Mouse (Mus musculus) megakaryocyte, adult 5-6 weeks (primary cell): ENCODE measurements at regions not wholly inside any gene's neighbourhood (a gene's known extent, or its start where the extent isn't known, plus 50 kb on each side); places are given as distances from the start of the nearest gene placed in this dataset.

ENCODE experiments used
- ATAC-seq: 2 replicates; pipeline ENCODE4 v1.8.0; 2016; ENCODE audit warnings: mild to moderate bottlenecking, inconsistent platforms; ENCODE audit not compliant: poor library complexity, severe bottlenecking

DNA sequence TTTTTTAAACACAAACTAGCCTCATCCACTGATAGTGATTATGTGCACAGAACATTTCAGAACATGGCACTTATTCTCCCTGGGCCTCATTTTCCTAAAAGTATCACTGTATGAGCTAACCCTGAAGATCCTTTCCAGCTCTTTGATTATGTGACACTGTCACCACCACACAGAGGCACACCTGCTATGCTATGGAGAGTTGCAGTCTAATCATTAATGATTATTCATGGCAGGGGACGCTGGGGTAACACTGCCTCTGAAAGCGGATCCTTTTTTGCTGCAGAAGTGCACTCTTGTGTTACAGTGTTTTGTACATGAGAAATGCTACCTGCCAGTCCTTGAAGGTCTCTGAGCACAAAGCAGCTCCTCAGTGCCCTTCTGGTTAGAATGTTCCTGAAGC is 615.3 kb upstream of the Fbxo33 start:
- ATAC-seq: no peak

DNA sequence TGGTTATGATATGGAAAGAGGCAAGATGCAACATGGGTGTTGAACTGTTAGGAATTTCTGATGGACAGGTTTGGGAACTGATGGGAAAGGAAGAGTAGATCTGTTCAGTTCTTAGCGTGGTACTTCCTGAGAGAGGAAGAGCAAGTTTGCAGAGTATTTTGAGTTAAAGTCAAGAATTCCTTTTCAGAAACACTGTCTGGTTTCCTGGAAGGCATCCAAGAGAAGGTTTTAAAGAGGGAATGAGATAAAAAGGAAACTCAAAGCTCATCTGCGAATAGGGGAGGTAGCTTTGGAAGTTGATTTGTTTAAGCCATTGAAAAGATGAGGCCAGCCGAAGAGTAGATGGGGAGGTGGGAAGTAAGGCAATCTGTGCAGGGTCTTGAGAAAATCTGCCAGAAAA is 603.4 kb upstream of the Fbxo33 start:
- no peak for ATAC-seq

DNA sequence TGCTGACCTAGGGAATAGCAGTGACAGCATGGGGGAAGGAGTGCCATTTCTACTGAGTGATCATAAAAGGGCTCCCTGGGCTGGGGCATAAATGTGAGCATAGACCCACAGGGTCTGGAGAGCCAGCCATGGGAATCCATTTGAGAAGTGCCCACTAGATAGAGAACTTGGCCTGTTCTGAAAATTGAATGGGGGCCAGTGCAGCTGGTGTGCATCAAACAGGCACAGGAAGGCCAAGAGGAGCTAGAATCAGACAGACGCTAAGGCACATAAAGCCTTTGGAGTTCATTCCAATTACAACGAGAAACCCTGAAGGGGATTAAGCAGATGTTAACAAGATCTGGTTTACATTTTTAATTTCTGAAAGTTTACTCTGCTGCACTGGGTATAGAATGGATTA is 602.9 kb upstream of the Fbxo33 start:
- ATAC-seq: no peak

DNA sequence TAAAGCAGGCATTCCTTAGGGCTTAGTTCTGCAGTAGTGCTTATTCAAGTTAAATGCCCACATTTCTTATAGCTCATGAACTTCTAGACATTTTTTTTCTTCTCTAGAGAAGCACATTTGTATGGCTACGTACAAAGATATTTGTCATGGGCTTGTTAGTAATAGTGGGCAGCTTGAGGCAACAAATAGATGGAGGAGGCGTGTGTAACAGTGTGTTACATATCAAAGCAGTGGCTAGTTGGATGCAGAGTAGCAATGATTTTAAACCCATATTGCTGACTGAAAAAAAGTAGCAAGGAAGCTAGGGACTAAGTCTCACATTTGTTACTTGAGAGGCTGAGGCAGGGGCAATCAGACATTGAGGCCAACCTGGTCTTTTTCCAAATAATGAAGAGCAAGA is 602.2 kb upstream of the Fbxo33 start:
- ATAC-seq: no peak

- ATAC-seq: no peak
Observed at GRCm38 (mm10) chr12:59815965-59816364, 596.4 kb upstream of the Fbxo33 start.

- no peak for ATAC-seq
Observed at GRCm38 (mm10) chr12:59814356-59814755, 594.8 kb upstream of the Fbxo33 start.

DNA sequence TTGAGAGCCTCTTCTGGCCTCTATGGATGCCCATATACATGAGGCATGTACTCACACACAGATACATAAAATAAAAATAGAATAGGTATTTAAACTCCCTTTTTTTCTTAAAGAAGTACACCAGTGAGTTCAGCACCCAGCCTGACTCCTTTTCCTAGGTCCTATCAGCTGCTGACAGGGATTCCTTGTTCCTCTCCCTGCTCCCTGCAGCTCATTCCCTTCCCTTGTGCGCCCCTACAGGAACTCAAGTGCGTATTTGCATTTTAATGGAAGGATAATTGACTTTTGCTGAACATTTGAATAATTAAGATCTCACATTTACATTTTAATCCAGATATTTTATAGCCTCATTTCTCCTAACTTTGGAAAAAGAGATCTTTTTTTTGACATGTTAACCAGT is 589.7 kb upstream of the Fbxo33 start:
- no peak for ATAC-seq

DNA sequence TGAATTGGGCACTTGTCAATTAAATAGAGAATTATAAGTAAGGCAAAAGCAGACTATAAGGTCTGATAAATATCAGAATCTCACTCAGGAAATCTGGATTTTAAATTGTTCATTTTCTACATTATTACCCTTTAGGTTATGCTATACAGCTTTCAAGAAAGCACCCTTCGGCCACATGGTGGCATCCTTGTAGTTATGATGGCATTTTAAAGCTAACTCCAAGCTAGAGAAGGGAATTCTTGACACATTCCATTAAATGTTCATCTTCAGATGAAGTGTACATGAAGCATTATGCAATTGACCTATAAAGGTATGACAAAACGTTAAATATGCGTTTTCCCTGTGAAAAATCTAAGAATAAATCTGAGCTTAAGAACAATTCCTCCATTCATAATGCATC is 578.5 kb upstream of the Fbxo33 start:
- ATAC-seq: no peak

DNA sequence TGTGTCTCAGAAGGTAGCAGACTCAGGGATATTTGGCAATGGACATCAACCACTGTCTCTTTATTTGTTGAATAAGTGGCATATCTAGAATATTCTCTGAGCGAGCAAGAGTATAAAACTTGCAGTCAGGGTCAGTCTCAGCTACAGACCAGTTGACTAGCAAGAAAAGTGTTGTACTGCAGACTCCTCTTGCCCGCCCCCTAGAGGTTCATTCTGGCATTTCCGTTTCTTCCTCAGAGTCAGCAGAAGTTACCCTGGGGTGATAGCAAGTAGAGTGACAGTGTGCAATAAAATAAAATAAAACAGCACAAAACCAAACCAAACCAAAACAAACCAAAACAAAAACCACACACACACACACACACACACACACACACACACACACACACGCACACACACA is 571.9 kb upstream of the Fbxo33 start:
- ATAC-seq: no peak

GRCm38 (mm10) chr12:59786831-59787230 is 567.3 kb upstream of the Fbxo33 start:
- ATAC-seq: no peak

GRCm38 (mm10) chr12:59770980-59771379 is 551.5 kb upstream of the Fbxo33 start:
- no peak for ATAC-seq

- no peak for ATAC-seq
Observed at GRCm38 (mm10) chr12:59762260-59762659, 542.7 kb upstream of the Fbxo33 start.

DNA sequence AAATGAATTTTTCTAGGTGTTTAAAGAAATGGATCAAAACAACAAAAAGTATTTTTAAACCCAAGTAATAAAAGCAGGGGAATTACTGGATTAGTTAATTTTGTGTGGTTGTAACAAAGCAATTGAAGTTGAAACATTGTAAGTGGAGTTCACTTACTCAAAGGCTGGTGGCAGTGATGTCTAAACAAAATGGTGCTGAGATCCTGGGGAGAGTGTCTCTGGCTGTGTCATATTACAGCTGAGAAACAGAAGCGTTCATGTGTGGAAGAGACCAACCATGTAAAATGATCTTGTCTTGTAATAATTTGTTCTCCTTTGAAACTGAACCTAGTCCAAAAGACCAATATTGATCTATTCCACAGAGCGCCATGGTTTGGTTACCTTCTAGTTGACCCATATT is 525.2 kb upstream of the Fbxo33 start:
- ATAC-seq: no peak

GRCm38 (mm10) chr12:59743211-59743610 is 523.7 kb upstream of the Fbxo33 start:
- no peak for ATAC-seq

DNA sequence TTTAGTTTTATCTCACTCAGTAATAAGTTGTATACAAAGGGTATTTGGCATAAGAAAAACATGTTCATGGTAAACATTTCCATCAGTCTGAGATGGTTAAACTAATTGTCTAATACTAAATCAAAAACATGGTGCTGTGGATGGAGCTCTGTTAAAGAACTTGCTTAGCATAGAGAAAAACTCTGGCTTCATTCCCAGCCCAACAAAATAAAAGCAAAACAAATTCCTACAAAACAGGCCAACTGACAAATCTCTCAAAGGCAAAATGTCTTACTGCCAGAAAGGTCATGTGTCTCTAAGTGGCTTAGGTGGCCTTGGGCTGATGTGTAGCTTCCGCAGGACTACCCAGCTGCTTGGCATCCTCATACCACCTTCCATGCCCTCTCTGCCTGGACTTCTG is 505.4 kb upstream of the Fbxo33 start:
- ATAC-seq: no peak

DNA sequence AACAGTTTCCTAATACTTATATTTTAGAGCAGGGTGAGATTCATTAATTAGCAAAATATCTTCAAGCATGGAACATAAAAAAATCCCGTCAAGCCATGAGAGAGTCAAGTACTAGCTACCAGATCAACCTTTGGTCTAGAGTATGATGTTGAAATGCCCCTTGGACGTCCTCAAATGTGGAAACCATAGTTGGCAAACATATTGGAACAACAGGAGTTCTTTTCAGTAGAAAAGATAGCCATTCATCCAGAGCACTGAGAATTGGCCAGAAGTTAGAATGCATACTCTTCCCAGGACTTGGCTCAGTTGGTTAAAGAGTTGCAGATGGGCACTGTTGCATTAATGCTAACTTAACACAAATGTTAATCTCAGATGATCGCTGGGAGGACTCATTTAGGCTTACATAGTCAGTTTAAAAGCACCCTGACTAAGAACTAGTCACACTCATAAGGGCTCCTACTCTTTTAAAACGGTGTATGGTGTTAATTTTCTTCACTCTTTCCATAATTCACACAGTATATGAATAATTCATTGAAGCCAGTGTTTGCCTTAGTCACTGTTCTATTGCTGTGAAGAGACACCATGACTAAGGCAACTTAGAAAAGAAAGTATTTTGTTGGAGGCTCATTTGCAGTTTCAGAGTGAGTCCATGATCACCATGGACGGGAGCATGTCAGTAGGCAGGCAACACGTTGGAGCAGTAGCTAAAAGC is 503.1 kb upstream of the Fbxo33 start:
- ATAC-seq: no peak

DNA sequence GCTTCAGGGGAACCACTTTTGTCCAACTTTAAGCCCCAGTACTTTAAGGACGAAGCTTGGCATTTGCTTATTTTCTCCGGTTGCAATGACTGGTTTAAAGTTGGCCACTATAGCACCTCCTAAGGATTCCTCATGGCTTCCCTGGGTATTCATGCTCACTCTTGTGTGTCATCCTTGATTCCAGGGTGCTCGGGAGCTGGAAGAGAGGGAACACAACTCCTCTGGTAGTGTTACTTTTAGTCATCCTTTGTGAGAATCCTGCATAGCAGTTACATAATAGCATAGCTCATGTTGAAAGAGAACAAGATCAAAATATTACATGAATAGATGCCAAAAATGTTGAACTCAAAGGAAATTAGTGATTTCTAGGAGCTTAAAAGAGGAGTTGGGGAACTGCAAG is 493.7 kb upstream of the Fbxo33 start:
- ATAC-seq: no peak

DNA sequence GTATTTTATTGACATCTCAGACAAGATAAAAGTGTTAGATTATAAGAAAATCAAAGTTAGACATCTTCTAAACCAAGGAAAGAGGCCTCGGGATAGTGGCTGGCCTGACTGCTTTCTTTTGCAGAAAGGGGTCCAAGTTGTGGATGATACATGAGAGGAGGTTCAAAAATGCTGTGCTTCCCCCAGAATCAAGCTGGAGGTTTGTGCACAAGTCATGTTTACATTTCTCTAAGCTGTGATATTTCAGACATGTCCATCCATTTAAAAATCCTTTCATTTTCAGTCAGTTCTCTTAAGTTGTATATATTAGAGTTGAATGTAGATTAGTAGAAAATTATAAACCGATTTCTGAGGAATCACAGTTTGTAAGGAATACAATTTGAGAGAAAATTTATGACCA is 463.7 kb upstream of the Fbxo33 start:
- no peak for ATAC-seq

GRCm38 (mm10) chr12:59663161-59663560 is 443.6 kb upstream of the Fbxo33 start:
- no peak for ATAC-seq

DNA sequence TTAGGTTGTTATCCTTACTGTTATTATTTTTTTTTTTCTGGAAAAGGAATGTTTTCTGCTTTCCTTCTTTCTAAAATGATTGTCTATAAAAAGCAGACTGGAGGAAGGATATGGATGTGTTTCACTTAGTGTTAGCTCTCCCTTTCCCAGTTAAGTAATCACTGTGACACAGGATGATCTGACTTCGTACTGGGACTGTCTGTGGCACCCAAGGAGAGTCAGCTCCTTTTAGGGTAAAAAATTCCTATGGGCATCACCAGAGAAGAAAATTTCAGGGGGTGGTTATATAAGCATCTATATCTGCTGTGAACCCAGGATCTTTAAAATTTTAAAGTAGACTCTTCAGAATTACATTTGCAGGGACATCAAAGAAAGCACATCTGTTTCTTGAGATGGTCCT is 411.2 kb upstream of the Fbxo33 start:
- no peak for ATAC-seq

DNA sequence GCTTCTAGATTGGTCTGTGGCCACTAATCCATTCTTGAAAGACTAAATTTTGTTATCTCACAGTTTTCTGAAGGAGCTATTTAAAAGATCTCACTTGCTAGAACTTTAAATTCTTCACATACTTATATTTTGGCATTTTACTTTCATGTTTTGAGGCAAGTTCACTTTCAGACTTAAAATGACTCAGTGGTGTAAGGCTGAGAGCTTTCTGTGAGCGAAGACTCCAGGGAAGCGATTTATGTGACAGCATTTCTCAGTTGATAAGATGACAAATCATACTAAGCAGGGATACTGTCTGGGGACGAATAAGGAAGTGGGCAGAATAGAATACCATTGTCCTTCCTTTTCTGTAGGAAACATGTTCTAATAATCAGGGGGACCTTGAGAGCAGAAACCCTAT is 403.6 kb upstream of the Fbxo33 start:
- ATAC-seq: no peak

DNA sequence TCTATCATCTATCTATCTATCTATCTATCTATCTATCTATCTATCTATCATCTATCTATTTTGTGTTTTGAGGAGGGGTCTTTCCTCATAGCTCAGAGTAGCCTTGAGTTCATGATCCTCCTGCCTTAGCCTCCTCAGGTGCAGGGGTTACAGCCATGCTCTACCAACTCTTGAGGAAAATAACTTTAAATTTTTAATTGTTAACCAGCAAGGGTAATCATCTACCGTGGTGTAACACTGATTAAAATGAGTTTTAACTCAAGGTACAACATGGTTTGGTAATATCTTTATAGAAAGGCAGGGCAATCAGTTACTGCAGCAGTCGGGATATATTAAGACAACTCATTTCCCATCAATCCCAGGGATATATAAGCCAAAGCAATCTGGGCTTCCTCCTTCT is 401.6 kb upstream of the Fbxo33 start:
- no peak for ATAC-seq

GRCm38 (mm10) chr12:59620340-59620739 is 400.8 kb upstream of the Fbxo33 start:
- ATAC-seq: no peak
